Mouse (Mus musculus) megakaryocyte, embryonic 14.5 days (primary cell): Measurements from ENCODE around the gene Stx18.

Experiments used
- FLI1 ChIP-seq: IDR thresholded peaks from 2 replicates; pipeline ENCODE4 v1.6.1; 2012; ENCODE audit warnings: low read length, inconsistent platforms, mixed read lengths
- GATA1 ChIP-seq: IDR thresholded peaks from 3 replicates; pipeline ENCODE4 v1.6.1; 2012; ENCODE audit warnings: mixed read lengths, low read length, inconsistent platforms, borderline replicate concordance

GRCm38 (mm10) chr5:38065454-38065853 is 26.9 kb downstream of the Stx18 start:
- TF ChIP-seq GATA1 (no peak), FLI1 (no peak)
